Mouse (Mus musculus): Measurements from ENCODE around the gene Ect2l. TPM values are rescaled to one million over a fixed set of nuclear protein-coding genes. Genes with fewer than 3 reads are reported as not detected.

Gene Ect2l
- polyA plus RNA-seq, 1 experiment from 2014 or later: 0.21 TPM

- Histone ChIP-seq H3K27me3 (ENCODE audit: control insufficient read depth, insufficient read depth, low read length) (no peaks in the 10 kb centered on the region), H3K9ac (ENCODE audit: low read length) (no peak overlapping the region), H3K27ac (replicated peaks) (no peak overlapping the region), H3K9me3 (ENCODE audit: control insufficient read depth, low read length) (no peaks in the 10 kb centered on the region), H3K4me3 (ENCODE audit: low read depth, low read length) (no peak overlapping the region), H3K4me1 (replicated peaks; ENCODE audit: control insufficient read depth, insufficient read depth) (no peaks in the 10 kb centered on the region), H3K36me3 (ENCODE audit: control insufficient read depth, insufficient read depth, low read length) (peaks cover 4% of the 10 kb centered on the region; the same call in 1 of the 2 replicates), H3K4me2 (replicated peaks; ENCODE audit: low read depth) (no peak overlapping the region)
- DNase-seq (ENCODE audit: low spot score) (no peak), ATAC-seq (ENCODE audit: low FRiP score, low TSS enrichment) (no peak)
- TF ChIP-seq EP300 (optimal IDR thresholded peaks at IDR 0.05) (no peak), CTCF (IDR thresholded peaks at IDR 0.05; ENCODE audit: low read depth) (no peak)
Observed at GRCm38 (mm10) chr10:18090691-18091090, 120.0 kb downstream of the Ect2l start.

DNA sequence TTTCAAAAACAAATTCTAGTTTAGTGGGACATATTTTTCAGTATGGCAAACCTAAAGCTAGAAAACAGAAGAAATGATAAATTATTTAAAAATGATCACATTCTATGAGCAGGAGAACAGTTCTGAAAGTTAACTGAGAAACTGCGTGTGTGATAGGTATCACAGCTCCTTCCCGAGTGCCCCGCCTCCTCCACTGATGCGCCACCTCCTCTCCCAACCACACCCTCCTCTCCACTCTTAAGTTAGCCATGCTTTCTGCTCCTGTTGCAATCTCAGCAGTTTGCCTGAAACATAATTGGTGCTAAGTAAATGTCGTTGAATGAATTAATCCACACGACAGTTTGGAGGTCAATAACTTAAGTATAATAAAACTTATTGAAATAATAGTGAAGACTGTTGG lies 127.9 kb downstream of the Ect2l start:
- H3K9me3 ChIP-seq (ENCODE audit: control insufficient read depth, low read length): no peaks in the 10 kb centered on the region
- H3K27me3 ChIP-seq (ENCODE audit: control insufficient read depth, insufficient read depth, low read length): no peaks in the 10 kb centered on the region
- DNase-seq (ENCODE audit: low spot score) (no peak), ATAC-seq (ENCODE audit: low FRiP score, low TSS enrichment) (no peak)
- H3K27ac ChIP-seq (replicated peaks): no peak overlapping the region
- H3K9ac ChIP-seq (ENCODE audit: low read length): no peak overlapping the region
- TF ChIP-seq CTCF (IDR thresholded peaks at IDR 0.05; ENCODE audit: low read depth): no peak
- TF ChIP-seq EP300 (optimal IDR thresholded peaks at IDR 0.05): no peak
- WGBS: 82% methylated on average over 6 of the region's 6 CpGs
- H3K4me3 ChIP-seq (ENCODE audit: low read depth, low read length): no peak overlapping the region
- no peaks in the 10 kb centered on the region for H3K4me1 ChIP-seq (replicated peaks; ENCODE audit: control insufficient read depth, insufficient read depth)
- H3K4me2 ChIP-seq (replicated peaks; ENCODE audit: low read depth): no peak overlapping the region
- H3K36me3 ChIP-seq (ENCODE audit: control insufficient read depth, insufficient read depth, low read length): no peaks in the 10 kb centered on the region

DNA sequence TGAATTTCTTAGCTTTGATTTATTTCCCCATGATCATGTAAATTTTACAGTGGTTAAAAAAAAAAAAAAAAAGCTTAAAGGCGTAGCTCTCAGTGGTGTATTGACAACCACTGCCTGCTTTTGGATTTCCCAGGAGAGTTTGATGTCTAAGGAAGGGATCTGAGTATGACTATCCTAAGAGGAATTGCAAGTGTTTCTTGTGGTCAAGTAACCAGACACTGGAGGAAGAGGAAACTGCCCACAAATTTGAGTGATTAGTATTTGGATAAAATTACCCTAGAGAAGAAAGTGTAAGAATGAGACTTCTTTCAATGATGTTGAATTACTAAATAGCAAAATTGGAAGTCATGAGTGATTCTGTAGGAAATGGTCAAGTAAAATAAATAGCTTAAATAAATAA lies 129.2 kb downstream of the Ect2l start:
- DNase-seq (ENCODE audit: low spot score) (no peak), ATAC-seq (ENCODE audit: low FRiP score, low TSS enrichment) (no peak)
- Histone ChIP-seq H3K36me3 (ENCODE audit: control insufficient read depth, insufficient read depth, low read length) (no peaks in the 10 kb centered on the region), H3K9me3 (ENCODE audit: control insufficient read depth, low read length) (no peaks in the 10 kb centered on the region), H3K4me2 (replicated peaks; ENCODE audit: low read depth) (no peak overlapping the region), H3K27ac (replicated peaks) (no peak overlapping the region), H3K4me1 (replicated peaks; ENCODE audit: control insufficient read depth, insufficient read depth) (no peaks in the 10 kb centered on the region), H3K4me3 (ENCODE audit: low read depth, low read length) (no peak overlapping the region), H3K9ac (ENCODE audit: low read length) (no peak overlapping the region), H3K27me3 (ENCODE audit: control insufficient read depth, insufficient read depth, low read length) (no peaks in the 10 kb centered on the region)
- TF ChIP-seq EP300 (optimal IDR thresholded peaks at IDR 0.05) (no peak), CTCF (IDR thresholded peaks at IDR 0.05; ENCODE audit: low read depth) (no peak)
- whole genome bisulfite sequencing: 71% methylated on average over 1 of the region's 1 CpGs

Other genes starting within 250 kb of the Ect2l start
- 264 and 282 TPM in 2 replicates for gene Abracl, start 187.6 kb downstream of the Ect2l start, polyA plus RNA-seq (2015; fragmentation: Nextera tagmentation; extraction: Ambion mirVana)
- 10.6 and 12.9 TPM in 2 replicates for gene Reps1, start 155.0 kb downstream of the Ect2l start, polyA plus RNA-seq (2015; fragmentation: Nextera tagmentation; extraction: Ambion mirVana)
- 13.8 and 14.8 TPM in 2 replicates for gene Ccdc28a, start 24.1 kb upstream of the Ect2l start, polyA plus RNA-seq (2015; fragmentation: Nextera tagmentation; extraction: Ambion mirVana)
- gene Nhsl1, start 108.1 kb upstream of the Ect2l start, polyA plus RNA-seq (2015; fragmentation: Nextera tagmentation; extraction: Ambion mirVana): 4.3 and 4.7 TPM in 2 replicates